Mouse (Mus musculus): ENCODE data around the gene Cactin.

DNA sequence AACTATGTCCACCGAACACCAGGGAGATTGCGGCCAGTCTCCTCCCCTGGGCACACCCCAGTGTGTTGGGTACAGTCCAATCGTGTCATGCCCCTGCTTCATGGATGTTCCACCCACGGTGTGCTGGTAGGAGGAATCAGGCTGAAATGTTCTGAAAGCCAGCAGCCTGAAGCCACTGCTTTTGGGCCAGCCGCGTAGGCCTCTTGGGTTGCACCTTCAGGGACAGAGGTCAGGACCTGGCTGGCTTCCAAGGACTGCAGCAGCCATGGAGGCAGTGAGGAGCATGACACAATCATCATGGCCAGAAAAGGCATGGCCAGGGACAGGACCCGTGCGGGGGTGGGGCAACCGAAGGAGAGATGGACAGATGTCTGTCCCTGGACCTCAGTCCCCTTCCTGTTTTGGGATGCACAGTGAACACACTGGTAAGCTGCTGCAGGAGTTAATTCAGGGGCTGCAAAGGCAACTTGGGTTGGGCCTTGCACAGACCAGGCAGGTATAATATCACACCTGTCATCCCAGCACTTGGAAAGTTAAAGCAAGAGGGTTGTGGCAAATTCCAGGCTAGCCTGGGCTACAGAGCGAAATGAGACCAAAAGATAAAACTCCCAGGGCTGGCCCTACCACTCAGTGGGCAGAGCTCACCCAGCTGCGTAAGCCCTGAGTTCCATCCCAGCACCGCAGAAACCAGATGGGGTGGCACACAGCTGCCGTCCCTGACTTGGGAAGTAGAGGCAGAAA, 2.1 kb upstream of the Cactin start:
- TF ChIP-seq CTCF (IDR thresholded peaks at IDR 0.05; ENCODE audit: low read depth), result no peak
- TF ChIP-seq EP300 (IDR thresholded peaks at IDR 0.05; ENCODE audit: low read depth), result no peak

Data from heart, postnatal 0 days (tissue).